Comparison of ENCODE assay signal across 7 mouse cellular contexts in genomic region chr6:67168031-67168777, GRCm38 (mm10).
DNase-seq lines count a peak whose midpoint lies in the region; ATAC-seq lines count a peak whose summit lies in the region.

No protein-coding gene starts in this region.

- peak overlapping the region; percentile 62 for H3K4me2 ChIP-seq in intestine, embryonic 15.5 days (replicated peaks)

- no peaks in the 10 kb centered on the region for H3K9me3 ChIP-seq in intestine, embryonic 15.5 days

- no peaks in the 10 kb centered on the region for H3K36me3 ChIP-seq in intestine, embryonic 15.5 days

- DNase-seq in adrenal gland, adult 18-20 months (ENCODE audit: low spot score in 2 of 2): peak; percentile 24 to 36
- peak; percentile 39 to 42 for DNase-seq in cerebellum, postnatal 25 days
- DNase-seq in frontal cortex, postnatal 36 days (ENCODE audit: low spot score in 2 of 2): peak; percentile 41 to 54
- peak; percentile 13 to 44 for DNase-seq in left cerebral cortex, adult 9 months (ENCODE audit: low spot score in 2 of 2)
- DNase-seq in right cerebral cortex, postnatal 25 days: peak; percentile 39

- 0 out of 2 replicates have a peak overlapping the region, but pooled peaks have one; percentile 11 for H3K27ac ChIP-seq in intestine, embryonic 15.5 days

- ATAC-seq in intestine, embryonic 15.5 days: peak; percentile 63
- ATAC-seq in megakaryocyte, adult 5-6 weeks (ENCODE audit: poor library complexity, severe bottlenecking): peak; percentile 24

- H3K27me3 ChIP-seq in intestine, embryonic 15.5 days (replicated peaks): no peaks in the 10 kb centered on the region

- WGBS in intestine, embryonic 15.5 days: 15% methylated on average over 11 of the region's 11 CpGs

- H3K4me3 ChIP-seq in intestine, embryonic 15.5 days (replicated peaks): peak overlapping the region; percentile 39

- H3K9ac ChIP-seq in intestine, embryonic 15.5 days: peak overlapping the region; percentile 32; the same call in 1 of the 2 replicates

- H3K4me1 ChIP-seq in intestine, embryonic 15.5 days (replicated peaks): 0 out of 2 replicates have a peak, but pooled peaks cover 3% of the 10 kb centered on the region

Comparison
In these comparisons a context has a peak if more than half of its experiments do, and no peak if none do; other contexts are left out.
1. Peak in every context shown above with its lines: DNase-seq, ATAC-seq, H3K4me3 ChIP-seq and H3K27ac ChIP-seq.